Mouse (Mus musculus) heart, adult 2 months (tissue): ENCODE measurements at regions not wholly inside any gene's neighbourhood (a gene's known extent, or its start where the extent isn't known, plus 50 kb on each side); places are given as distances from the start of the nearest gene placed in this dataset.

Experiments used
- CTCF ChIP-seq: fragments of 200-600 bp; IDR thresholded peaks from 2 replicates; pipeline ENCODE4 v1.8.1; 2022; ENCODE audit warnings: antibody characterized with exemption, mild to moderate bottlenecking, moderate library complexity
- EP300 ChIP-seq: fragments of 200-500 bp; IDR thresholded peaks from 2 replicates; pipeline ENCODE4 v1.6.1; 2011; ENCODE audit warnings: low read depth, low read length, control low read depth; ENCODE audit not compliant: insufficient read depth
- POLR2A ChIP-seq: fragments of 200-500 bp; IDR thresholded peaks from 2 replicates; pipeline ENCODE4 v1.6.1; 2011; ENCODE audit warnings: mild to moderate bottlenecking, low read depth, low read length, control low read depth; ENCODE audit not compliant: insufficient read depth

DNA sequence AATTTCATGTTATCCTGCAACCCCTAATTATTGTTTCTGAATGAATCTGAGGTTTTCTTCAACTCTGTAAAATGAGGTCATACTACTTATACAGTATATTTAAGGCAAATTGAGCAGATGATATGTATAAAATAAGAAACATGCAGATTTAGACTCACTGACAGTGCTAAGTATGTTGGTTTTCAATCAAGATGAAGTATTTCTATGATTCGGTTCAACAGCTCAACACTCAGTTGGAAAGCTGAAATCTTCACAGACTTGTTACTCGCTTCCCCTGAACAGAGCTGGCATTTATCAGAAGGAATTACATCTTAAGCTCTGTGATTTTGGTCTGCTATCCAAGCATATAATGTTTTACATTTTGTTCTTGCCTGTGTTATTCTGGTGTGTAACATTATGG lies 553.4 kb downstream of the Btbd3 start:
- TF ChIP-seq EP300, result no peak
- no peak for TF ChIP-seq CTCF
- no peak for TF ChIP-seq POLR2A
